In genomic region chr11:19919785-19920671, GRCm38 (mm10) we compare ENCODE assay signal across 8 mouse cellular contexts. TPM values are rescaled to one million over a fixed set of nuclear protein-coding genes. Genes with fewer than 3 reads are reported as not detected.
DNase-seq lines count a peak whose midpoint lies in the region; ATAC-seq and TF ChIP-seq lines count a peak whose summit lies in the region.

No protein-coding gene starts in this region.

- DNase-seq in c-Kit-positive CD71-positive TER-119-positive erythroid progenitor cells, embryonic 14.5 days (ENCODE audit: low spot score) = peak; percentile 73
- peak; percentile 86 for DNase-seq in heart, postnatal 0 days (ENCODE audit: low spot score)
- DNase-seq in kidney, postnatal 36 days = peak; percentile 87 to 92
- DNase-seq in liver, postnatal 0 days = peak; percentile 87
- peak; percentile 91 for DNase-seq in stomach, postnatal 0 days (ENCODE audit: low spot score)

- no peak for TF ChIP-seq POLR2A in ES-Bruce4 (IDR thresholded peaks at IDR 0.05; ENCODE audit: insufficient read depth, low read length)

- H3K27ac ChIP-seq in ES-Bruce4 (ENCODE audit: insufficient read depth, low read length) = peak overlapping the region; percentile 97
- H3K27ac ChIP-seq in forebrain, embryonic 12.5 days = peak overlapping the region; percentile 85
- H3K27ac ChIP-seq in heart, postnatal 0 days (ENCODE audit: low read depth) = peak overlapping the region; percentile 84
- peak overlapping the region; percentile 93 for H3K27ac ChIP-seq in liver, postnatal 0 days (ENCODE audit: low read depth)
- H3K27ac ChIP-seq in neural tube, embryonic 12.5 days = peak overlapping the region; percentile 62
- peak overlapping the region; percentile 91 for H3K27ac ChIP-seq in stomach, postnatal 0 days (replicated peaks)

- WGBS in forebrain, embryonic 12.5 days = under 1% methylated on average over 70 of the region's 70 CpGs
- under 1% methylated on average over 70 of the region's 70 CpGs for WGBS in heart, postnatal 0 days
- 1% methylated on average over 67 of the region's 70 CpGs for WGBS in liver, postnatal 0 days (ENCODE audit: insufficient replicate concordance)
- under 1% methylated on average over 70 of the region's 70 CpGs for WGBS in neural tube, embryonic 12.5 days
- under 1% methylated on average over 70 of the region's 70 CpGs for WGBS in stomach, postnatal 0 days

- H3K36me3 ChIP-seq in ES-Bruce4 (ENCODE audit: control insufficient read depth, insufficient read depth, low read length, poor library complexity, severe bottlenecking) = no peaks in the 10 kb centered on the region
- no peaks in the 10 kb centered on the region for H3K36me3 ChIP-seq in forebrain, embryonic 12.5 days (replicated peaks)
- H3K36me3 ChIP-seq in heart, postnatal 0 days (replicated peaks; ENCODE audit: control insufficient read depth, insufficient read depth, low read length) = no peaks in the 10 kb centered on the region
- no peaks in the 10 kb centered on the region for H3K36me3 ChIP-seq in liver, postnatal 0 days (replicated peaks; ENCODE audit: insufficient read depth, low read length)
- H3K36me3 ChIP-seq in neural tube, embryonic 12.5 days = no peaks in the 10 kb centered on the region
- H3K36me3 ChIP-seq in stomach, postnatal 0 days (ENCODE audit: control insufficient read depth, insufficient read depth, low read length) = no peaks in the 10 kb centered on the region

- 0 out of 2 replicates have a peak, but pooled peaks have one; percentile 40 for TF ChIP-seq EP300 in ES-Bruce4 (IDR thresholded peaks at IDR 0.05; ENCODE audit: insufficient read depth, low read depth, low read length)
- no peak; the same call in 1 of the 2 replicates for TF ChIP-seq EP300 in heart, postnatal 0 days (IDR thresholded peaks at IDR 0.05; ENCODE audit: low read depth)
- TF ChIP-seq EP300 in liver, postnatal 0 days (IDR thresholded peaks at IDR 0.05; ENCODE audit: low read depth) = no peak
- TF ChIP-seq EP300 in stomach, postnatal 0 days (optimal IDR thresholded peaks at IDR 0.05) = peak; percentile 24

- H3K9me3 ChIP-seq in ES-Bruce4 (replicated peaks; ENCODE audit: control insufficient read depth, insufficient read depth, low read length, poor library complexity, severe bottlenecking) = no peaks in the 10 kb centered on the region
- no peaks in the 10 kb centered on the region for H3K9me3 ChIP-seq in forebrain, embryonic 12.5 days
- H3K9me3 ChIP-seq in heart, postnatal 0 days (replicated peaks; ENCODE audit: control insufficient read depth, low read length) = no peaks in the 10 kb centered on the region
- H3K9me3 ChIP-seq in liver, postnatal 0 days (ENCODE audit: low read length) = no peaks in the 10 kb centered on the region
- H3K9me3 ChIP-seq in neural tube, embryonic 12.5 days = no peaks in the 10 kb centered on the region
- H3K9me3 ChIP-seq in stomach, postnatal 0 days (ENCODE audit: control insufficient read depth, low read length) = no peaks in the 10 kb centered on the region

- ATAC-seq in forebrain, embryonic 12.5 days (ENCODE audit: low FRiP score) = peak; percentile 77
- ATAC-seq in heart, postnatal 0 days (ENCODE audit: insufficient read depth, low read depth) = peak; percentile 74
- ATAC-seq in liver, postnatal 0 days = peak; percentile 70
- ATAC-seq in neural tube, embryonic 12.5 days (ENCODE audit: low FRiP score, low read depth) = peak; percentile 76
- peak; percentile 82 for ATAC-seq in stomach, postnatal 0 days (ENCODE audit: low FRiP score, low TSS enrichment)

- peak overlapping the region; percentile 77 for H3K9ac ChIP-seq in ES-Bruce4 (ENCODE audit: low read depth, poor library complexity, severe bottlenecking)
- H3K9ac ChIP-seq in forebrain, embryonic 12.5 days = peak overlapping the region; percentile 72
- H3K9ac ChIP-seq in heart, postnatal 0 days (replicated peaks; ENCODE audit: low read depth, low read length) = peak overlapping the region; percentile 57
- peak overlapping the region; percentile 77 for H3K9ac ChIP-seq in liver, postnatal 0 days (replicated peaks)
- H3K9ac ChIP-seq in neural tube, embryonic 12.5 days = peak overlapping the region; percentile 59
- peak overlapping the region; percentile 72 for H3K9ac ChIP-seq in stomach, postnatal 0 days (ENCODE audit: low read length)

- peak overlapping the region; percentile 84 for H3K4me3 ChIP-seq in ES-Bruce4 (ENCODE audit: low read depth, low read length)
- H3K4me3 ChIP-seq in forebrain, embryonic 12.5 days (replicated peaks) = peak overlapping the region; percentile 55
- H3K4me3 ChIP-seq in heart, postnatal 0 days (ENCODE audit: low read depth, low read length) = peak overlapping the region; percentile 67
- H3K4me3 ChIP-seq in liver, postnatal 0 days (ENCODE audit: low read depth, low read length) = peak overlapping the region; percentile 72
- peak overlapping the region; percentile 61 for H3K4me3 ChIP-seq in neural tube, embryonic 12.5 days
- peak overlapping the region; percentile 65 for H3K4me3 ChIP-seq in stomach, postnatal 0 days (ENCODE audit: low read depth, low read length)

- H3K27me3 ChIP-seq in ES-Bruce4 (ENCODE audit: control insufficient read depth, insufficient read depth, low read length, poor library complexity, severe bottlenecking) = no peaks in the 10 kb centered on the region
- peaks cover 19% of the 10 kb centered on the region for H3K27me3 ChIP-seq in forebrain, embryonic 12.5 days
- H3K27me3 ChIP-seq in heart, postnatal 0 days (ENCODE audit: control insufficient read depth, insufficient read depth, low read length) = no peaks in the 10 kb centered on the region
- no peaks in the 10 kb centered on the region for H3K27me3 ChIP-seq in liver, postnatal 0 days (ENCODE audit: insufficient read depth, low read length)
- H3K27me3 ChIP-seq in neural tube, embryonic 12.5 days (replicated peaks) = no peaks in the 10 kb centered on the region
- no peaks in the 10 kb centered on the region for H3K27me3 ChIP-seq in stomach, postnatal 0 days (ENCODE audit: control insufficient read depth, insufficient read depth, low read length)

- TF ChIP-seq CTCF in ES-Bruce4 (IDR thresholded peaks at IDR 0.05; ENCODE audit: low read depth, low read length) = peak; percentile 48
- TF ChIP-seq CTCF in heart, postnatal 0 days (IDR thresholded peaks at IDR 0.05; ENCODE audit: low read depth) = peak; percentile 59
- peak; percentile 65 for TF ChIP-seq CTCF in liver, postnatal 0 days (IDR thresholded peaks at IDR 0.05; ENCODE audit: low read depth)
- peak; percentile 79 for TF ChIP-seq CTCF in stomach, postnatal 0 days (IDR thresholded peaks at IDR 0.05; ENCODE audit: low read depth)

- H3K4me1 ChIP-seq in ES-Bruce4 (ENCODE audit: control insufficient read depth, insufficient read depth, low read length) = peaks cover 11% of the 10 kb centered on the region
- H3K4me1 ChIP-seq in forebrain, embryonic 12.5 days = peaks cover 35% of the 10 kb centered on the region
- peaks cover 9% of the 10 kb centered on the region for H3K4me1 ChIP-seq in heart, postnatal 0 days (ENCODE audit: control insufficient read depth, insufficient read depth)
- peaks cover 12% of the 10 kb centered on the region; the same call in 1 of the 2 replicates for H3K4me1 ChIP-seq in liver, postnatal 0 days (ENCODE audit: insufficient read depth)
- H3K4me1 ChIP-seq in neural tube, embryonic 12.5 days = peaks cover 11% of the 10 kb centered on the region
- no peaks in the 10 kb centered on the region for H3K4me1 ChIP-seq in stomach, postnatal 0 days (replicated peaks; ENCODE audit: control insufficient read depth, insufficient read depth)

- peak overlapping the region; percentile 78 for H3K4me2 ChIP-seq in forebrain, embryonic 12.5 days
- peak overlapping the region; percentile 74 for H3K4me2 ChIP-seq in heart, postnatal 0 days (ENCODE audit: low read depth, low read length)
- peak overlapping the region; percentile 88 for H3K4me2 ChIP-seq in liver, postnatal 0 days (ENCODE audit: low read depth, low read length)
- H3K4me2 ChIP-seq in neural tube, embryonic 12.5 days (replicated peaks) = peak overlapping the region; percentile 77
- H3K4me2 ChIP-seq in stomach, postnatal 0 days (replicated peaks; ENCODE audit: low read depth) = peak overlapping the region; percentile 72

RNA-seq across cellular contexts. Expression of gene Spred2, which starts 4.1 kb away (rescaled TPM):
- 41.9 and 43.5 TPM in 2 replicates for polyA plus RNA-seq in ES-Bruce4 (2011; ENCODE audit: insufficient read depth, insufficient read length, low read depth, missing spikeins)
- polyA plus RNA-seq in forebrain, embryonic 12.5 days (2016; fragmentation: Nextera tagmentation; extraction: Ambion mirVana) = 8.1 and 8.4 TPM in 2 replicates
- total RNA-seq in heart, postnatal 0 days (2014; rRNA removed; ENCODE audit: low replicate concordance) = 7.5 and 8.2 TPM in 2 replicates
- polyA plus RNA-seq in heart, postnatal 0 days (2015; fragmentation: Nextera tagmentation; extraction: Ambion mirVana) = 3.2 TPM in 2 replicates
- 1.3 and 1.4 TPM in 2 replicates for polyA plus RNA-seq in liver, postnatal 0 days (2015; fragmentation: Nextera tagmentation; extraction: Ambion mirVana)
- 5.5 and 5.7 TPM in 2 replicates for polyA plus RNA-seq in neural tube, embryonic 12.5 days (2016; fragmentation: Nextera tagmentation; extraction: Ambion mirVana)
- polyA plus RNA-seq in stomach, postnatal 0 days (2015; fragmentation: Nextera tagmentation; extraction: Ambion mirVana) = 3.5 and 3.6 TPM in 2 replicates

Comparison
In these comparisons a context has a peak if more than half of its experiments do, and no peak if none do; other contexts are left out.
1. Peak in every context shown above with its lines: DNase-seq, ATAC-seq, H3K4me3 ChIP-seq and H3K27ac ChIP-seq.